Mouse (Mus musculus) forebrain, embryonic 15.5 days (tissue): Measurements from ENCODE around the gene Olfm1. TPM values are rescaled to one million over a fixed set of nuclear protein-coding genes. Genes with fewer than 3 reads are reported as not detected.

ENCODE experiments used
- ATAC-seq: fragments of 200-750 bp; cut with Nextera tagmentation; replicated peaks from 2 replicates; pipeline ENCODE4 v1.8.0; 2017; ENCODE audit warnings: mild to moderate bottlenecking, moderate TSS enrichment, moderate library complexity
- H3K27ac ChIP-seq: fragments of 300-500 bp; sonication (generic); replicated peaks from 2 replicates; pipeline ENCODE4 v1.5.1; 2015; ENCODE audit warnings: mild to moderate bottlenecking, inconsistent platforms
- H3K27me3 ChIP-seq: fragments of 300-500 bp; sonication (generic); 2 replicates; pipeline ENCODE4 v1.6.1; 2015; ENCODE audit warnings: inconsistent platforms
- H3K36me3 ChIP-seq: fragments of 300-500 bp; sonication (generic); 2 replicates; pipeline ENCODE4 v1.6.1; 2015; ENCODE audit warnings: mild to moderate bottlenecking, inconsistent platforms
- H3K4me1 ChIP-seq: fragments of 300-500 bp; sonication (generic); 2 replicates; pipeline ENCODE4 v1.6.1; 2015; ENCODE audit warnings: inconsistent platforms
- H3K4me2 ChIP-seq: fragments of 300-500 bp; sonication (generic); replicated peaks from 2 replicates; pipeline ENCODE4 v1.6.1; 2015; ENCODE audit warnings: mild to moderate bottlenecking, inconsistent platforms
- H3K4me3 ChIP-seq: fragments of 300-500 bp; sonication (generic); 2 replicates; pipeline ENCODE4 v1.5.1; 2015; ENCODE audit warnings: mild to moderate bottlenecking, inconsistent platforms
- H3K9ac ChIP-seq: fragments of 300-500 bp; sonication (generic); replicated peaks from 2 replicates; pipeline ENCODE4 v1.6.1; 2015; ENCODE audit warnings: mild to moderate bottlenecking, inconsistent platforms
- H3K9me3 ChIP-seq: fragments of 300-500 bp; sonication (generic); 2 replicates; pipeline ENCODE4 v1.6.1; 2016; ENCODE audit warnings: inconsistent platforms
- WGBS: fragments of 180-500 bp; shearing (Covaris S2); methylation state at CpG from one replicate; pipeline ENCODE4 v1.1.7; 2015; ENCODE audit warnings: mixed read lengths; 5-methylcytosine and 5-hydroxymethylcytosine counted together
- polyA plus RNA-seq: library from polyadenylated mRNA; unstranded; fragments of >200 nt; fragmentation: Nextera tagmentation; extraction: Ambion mirVana; gene quantifications from 2 replicates; pipeline ENCODE4 v1.2.1, GENCODE M21; 2015

Gene Olfm1
- polyA plus RNA-seq, 1 experiment from 2014 or later: 234 TPM

GRCm38 (mm10) chr2:28241520-28242221, 48.9 kb downstream of the Olfm1 start:
- ATAC-seq: no peak
- no peak overlapping the region for H3K4me3 ChIP-seq
- 86% methylated on average over 17 of the region's 17 CpGs for WGBS
- no peak overlapping the region for H3K9ac ChIP-seq
- H3K9me3 ChIP-seq: no peaks in the 10 kb centered on the region
- H3K36me3 ChIP-seq: no peaks in the 10 kb centered on the region
- no peak overlapping the region for H3K4me2 ChIP-seq
- no peaks in the 10 kb centered on the region for H3K4me1 ChIP-seq
- no peaks in the 10 kb centered on the region for H3K27me3 ChIP-seq
- H3K27ac ChIP-seq: no peak overlapping the region

- Histone ChIP-seq H3K4me2 (no peak overlapping the region), H3K4me1 (no peaks in the 10 kb centered on the region), H3K27me3 (no peaks in the 10 kb centered on the region), H3K27ac (no peak overlapping the region), H3K9ac (no peak overlapping the region), H3K36me3 (no peaks in the 10 kb centered on the region), H3K9me3 (no peaks in the 10 kb centered on the region), H3K4me3 (no peak overlapping the region)
- ATAC-seq: no peak
- 83% methylated on average over 5 of the region's 5 CpGs for WGBS
Observed at GRCm38 (mm10) chr2:28242222-28242543, 49.4 kb downstream of the Olfm1 start.

- Histone ChIP-seq H3K4me1 (no peaks in the 10 kb centered on the region), H3K9ac (no peak overlapping the region), H3K27me3 (no peaks in the 10 kb centered on the region)
Observed at GRCm38 (mm10) chr2:28244667-28245395, 52.0 kb downstream of the Olfm1 start.

GRCm38 (mm10) chr2:28246110-28246653, 53.4 kb downstream of the Olfm1 start:
- Histone ChIP-seq H3K27me3 (no peaks in the 10 kb centered on the region), H3K4me2 (no peak overlapping the region), H3K4me3 (no peak overlapping the region), H3K27ac (no peak overlapping the region), H3K9ac (no peak overlapping the region), H3K36me3 (no peaks in the 10 kb centered on the region), H3K9me3 (no peaks in the 10 kb centered on the region), H3K4me1 (peaks cover 1% of the 10 kb centered on the region; the same call in 1 of the 2 replicates)
- no peak for ATAC-seq
- 85% methylated on average over 5 of the region's 5 CpGs for WGBS

More at GRCm38 (mm10) chr2:28244667-28245395, 52.0 kb downstream of the Olfm1 start:
- H3K4me3 ChIP-seq: no peak overlapping the region
- no peak overlapping the region for H3K4me2 ChIP-seq
- H3K27ac ChIP-seq: no peak overlapping the region
- H3K9me3 ChIP-seq: no peaks in the 10 kb centered on the region
- WGBS: 64% methylated on average over 8 of the region's 8 CpGs
- ATAC-seq: no peak
- no peaks in the 10 kb centered on the region for H3K36me3 ChIP-seq

- 69% methylated on average over 11 of the region's 11 CpGs for WGBS
- Histone ChIP-seq H3K4me1 (peaks cover 3% of the 10 kb centered on the region; the same call in 1 of the 2 replicates), H3K4me2 (no peak overlapping the region), H3K27ac (no peak overlapping the region), H3K9me3 (no peaks in the 10 kb centered on the region), H3K4me3 (no peak overlapping the region), H3K36me3 (no peaks in the 10 kb centered on the region), H3K9ac (no peak overlapping the region), H3K27me3 (no peaks in the 10 kb centered on the region)
- ATAC-seq: no peak
Observed at GRCm38 (mm10) chr2:28247098-28247497, 54.3 kb downstream of the Olfm1 start.

GRCm38 (mm10) chr2:28252554-28252953, 59.8 kb downstream of the Olfm1 start:
- H3K4me2 ChIP-seq: no peak overlapping the region
- H3K27ac ChIP-seq: no peak overlapping the region
- no peak for ATAC-seq
- no peaks in the 10 kb centered on the region for H3K36me3 ChIP-seq
- no peak overlapping the region for H3K4me3 ChIP-seq
- H3K9ac ChIP-seq: no peak overlapping the region
- H3K4me1 ChIP-seq: peaks cover 3% of the 10 kb centered on the region; the same call in 1 of the 2 replicates
- H3K27me3 ChIP-seq: no peaks in the 10 kb centered on the region
- H3K9me3 ChIP-seq: no peaks in the 10 kb centered on the region
- 54% methylated on average over 4 of the region's 4 CpGs for WGBS

GRCm38 (mm10) chr2:28256029-28256428, 63.2 kb downstream of the Olfm1 start:
- no peak overlapping the region for H3K27ac ChIP-seq
- H3K4me2 ChIP-seq: no peak overlapping the region
- H3K27me3 ChIP-seq: no peaks in the 10 kb centered on the region
- H3K9me3 ChIP-seq: no peaks in the 10 kb centered on the region
- no peak overlapping the region for H3K4me3 ChIP-seq
- WGBS: 94% methylated on average over 7 of the region's 7 CpGs
- H3K4me1 ChIP-seq: peaks cover 9% of the 10 kb centered on the region; the same call in 1 of the 2 replicates
- no peaks in the 10 kb centered on the region for H3K36me3 ChIP-seq
- no peak for ATAC-seq
- H3K9ac ChIP-seq: no peak overlapping the region

GRCm38 (mm10) chr2:28261438-28261837, 68.6 kb downstream of the Olfm1 start:
- Histone ChIP-seq H3K4me1 (peaks cover 9% of the 10 kb centered on the region), H3K27me3 (no peaks in the 10 kb centered on the region), H3K36me3 (no peaks in the 10 kb centered on the region), H3K4me3 (no peak overlapping the region), H3K4me2 (no peak overlapping the region), H3K9me3 (no peaks in the 10 kb centered on the region), H3K9ac (no peak overlapping the region), H3K27ac (no peak overlapping the region)
- WGBS: 62% methylated on average over 3 of the region's 3 CpGs
- no peak for ATAC-seq

- Histone ChIP-seq H3K4me3 (no peak overlapping the region), H3K9ac (no peak overlapping the region), H3K36me3 (no peaks in the 10 kb centered on the region), H3K27ac (no peak overlapping the region), H3K4me2 (no peak overlapping the region), H3K4me1 (peaks cover 11% of the 10 kb centered on the region), H3K9me3 (no peaks in the 10 kb centered on the region), H3K27me3 (no peaks in the 10 kb centered on the region)
- no peak for ATAC-seq
- WGBS: 86% methylated on average over 3 of the region's 3 CpGs
Observed at GRCm38 (mm10) chr2:28267776-28268275, 75.0 kb downstream of the Olfm1 start.

- H3K27ac ChIP-seq: 0 out of 2 replicates have a peak overlapping the region, but pooled peaks have one; percentile 28
- WGBS: 1% methylated on average over 4 of the region's 4 CpGs
- no peak overlapping the region for H3K4me3 ChIP-seq
- no peaks in the 10 kb centered on the region for H3K36me3 ChIP-seq
- H3K27me3 ChIP-seq: no peaks in the 10 kb centered on the region
- no peak for ATAC-seq
- H3K9ac ChIP-seq: no peak overlapping the region
- H3K4me2 ChIP-seq: no peak overlapping the region
- H3K9me3 ChIP-seq: no peaks in the 10 kb centered on the region
- H3K4me1 ChIP-seq: peaks cover 12% of the 10 kb centered on the region
Observed at GRCm38 (mm10) chr2:28270561-28270960, 77.8 kb downstream of the Olfm1 start.

- Histone ChIP-seq H3K27me3 (no peaks in the 10 kb centered on the region), H3K4me1 (peaks cover 12% of the 10 kb centered on the region), H3K27ac (no peak overlapping the region), H3K4me2 (no peak overlapping the region), H3K9ac (no peak overlapping the region), H3K9me3 (no peaks in the 10 kb centered on the region), H3K36me3 (no peaks in the 10 kb centered on the region), H3K4me3 (no peak overlapping the region)
- ATAC-seq: no peak
- 66% methylated on average over 11 of the region's 11 CpGs for WGBS
Observed at GRCm38 (mm10) chr2:28272218-28272965, 79.6 kb downstream of the Olfm1 start.

- no peak overlapping the region for H3K27ac ChIP-seq
- ATAC-seq: no peak
- H3K9me3 ChIP-seq: no peaks in the 10 kb centered on the region
- H3K36me3 ChIP-seq: no peaks in the 10 kb centered on the region
- H3K27me3 ChIP-seq: no peaks in the 10 kb centered on the region
- H3K4me3 ChIP-seq: no peak overlapping the region
- no peak overlapping the region for H3K4me2 ChIP-seq
- no peak overlapping the region for H3K9ac ChIP-seq
- WGBS: 82% methylated on average over 5 of the region's 5 CpGs
- H3K4me1 ChIP-seq: peaks cover 18% of the 10 kb centered on the region
Observed at GRCm38 (mm10) chr2:28274006-28274405, 81.2 kb downstream of the Olfm1 start.
